Mouse (Mus musculus) spleen, adult 2 months (tissue): ENCODE data around the gene Ercc8. TPM values are rescaled to one million over a fixed set of nuclear protein-coding genes. Genes with fewer than 3 reads are reported as not detected.

Experiments used
- DNase-seq, 2 experiments: peaks; one replicate each; pipeline versions ENCODE4 v3.0.0 to v3.0.0-alpha.2; 2012 to 2021; ENCODE audit warnings: low spot score in 2 of 2, low read depth in 1 of 2
- H3K27ac ChIP-seq: fragments of 200-500 bp; 2 replicates; pipeline ENCODE4 v1.5.1; 2012; ENCODE audit warnings: low read length, inconsistent platforms; ENCODE audit not compliant: insufficient read depth
- H3K27me3 ChIP-seq: fragments of 200-500 bp; 2 replicates; pipeline ENCODE4 v1.6.1; 2012; ENCODE audit warnings: mild to moderate bottlenecking, moderate library complexity, low read length, inconsistent platforms; ENCODE audit not compliant: control insufficient read depth, insufficient read depth
- H3K36me3 ChIP-seq: fragments of 200-500 bp; 2 replicates; pipeline ENCODE4 v1.6.1; 2012; ENCODE audit warnings: mild to moderate bottlenecking, low read length, inconsistent platforms; ENCODE audit not compliant: control insufficient read depth, insufficient read depth
- H3K4me1 ChIP-seq: fragments of 200-500 bp; 2 replicates; pipeline ENCODE4 v1.6.1; 2011; ENCODE audit warnings: inconsistent platforms; ENCODE audit not compliant: control insufficient read depth, insufficient read depth, insufficient read length
- H3K4me3 ChIP-seq: fragments of 200-500 bp; 2 replicates; pipeline ENCODE4 v1.5.1; 2011; ENCODE audit warnings: mild to moderate bottlenecking, inconsistent platforms; ENCODE audit not compliant: insufficient read depth, insufficient read length; ENCODE audit errors: extremely low read depth
- CTCF ChIP-seq: fragments of 200-500 bp; IDR thresholded peaks from 2 replicates; pipeline ENCODE4 v1.5.1; 2011; ENCODE audit warnings: mild to moderate bottlenecking, inconsistent platforms; ENCODE audit not compliant: insufficient read depth, insufficient read length, insufficient replicate concordance; ENCODE audit errors: extremely low read depth
- POLR2A ChIP-seq: fragments of 200-500 bp; IDR thresholded peaks from 2 replicates; pipeline ENCODE4 v1.6.1; 2011; ENCODE audit warnings: low read depth, low read length, inconsistent platforms
- WGBS: fragments of 180-500 bp; shearing (Covaris S2); methylation state at CpG from one replicate; pipeline ENCODE4 v1.1.7; 2018; 5-methylcytosine and 5-hydroxymethylcytosine counted together
- polyA plus RNA-seq: library from polyadenylated mRNA; depleted of rRNA; stranded (reverse); fragments of >200 nt; gene quantifications from 2 replicates; pipeline ENCODE4 v1.2.3, GENCODE M21; 2012

The Ercc8 gene
- polyA plus RNA-seq, 1 experiment, result 5.7 TPM

GRCm38 (mm10) chr13:108214081-108214484 lies 55.6 kb downstream of the Ercc8 start, which contains the start of gene Elovl7:
Gene Elovl7, plus strand, starts transcription at chr13:108214404.
- Histone ChIP-seq H3K27ac (no peak within 1 kb of the TSS), H3K4me1 (peaks cover 7% of the 10 kb centered on the region), H3K27me3 (peaks cover 11% of the 10 kb centered on the region), H3K4me3 (peak within 1 kb of the TSS; percentile 71), H3K36me3 (no peaks in the 10 kb centered on the region)
- under 1% methylated on average over 39 of the region's 40 CpGs for WGBS
- TF ChIP-seq CTCF, result 0 out of 2 replicates have a peak, but pooled peaks have one; percentile 5
- TF ChIP-seq POLR2A, result no peak
- DNase-seq, result peak; percentile 50 to 69

- WGBS, result under 1% methylated on average over 49 of the region's 50 CpGs
- H3K36me3 ChIP-seq, result no peaks in the 10 kb centered on the region
- TF ChIP-seq POLR2A (no peak), CTCF (no peak)
- no peak overlapping the region for H3K27ac ChIP-seq
- peaks cover 11% of the 10 kb centered on the region for H3K27me3 ChIP-seq
- H3K4me3 ChIP-seq, result peak overlapping the region; percentile 71
- DNase-seq, result no peak
- peaks cover 7% of the 10 kb centered on the region for H3K4me1 ChIP-seq
Observed at GRCm38 (mm10) chr13:108214485-108215107, 56.1 kb downstream of the Ercc8 start.

GRCm38 (mm10) chr13:108215231-108215780 lies 56.8 kb downstream of the Ercc8 start:
- Histone ChIP-seq H3K27ac (no peak overlapping the region), H3K27me3 (peaks cover 11% of the 10 kb centered on the region), H3K4me1 (peaks cover 7% of the 10 kb centered on the region), H3K4me3 (peak overlapping the region; percentile 71), H3K36me3 (no peaks in the 10 kb centered on the region)
- TF ChIP-seq POLR2A, result no peak
- TF ChIP-seq CTCF, result no peak
- no peak for DNase-seq
- WGBS, result 3% methylated on average over 12 of the region's 12 CpGs

- Histone ChIP-seq H3K4me1 (peaks cover 3% of the 10 kb centered on the region; the same call in 1 of the 2 replicates), H3K27ac (no peak overlapping the region), H3K4me3 (no peak overlapping the region), H3K27me3 (peaks cover 3% of the 10 kb centered on the region; the same call in 1 of the 2 replicates), H3K36me3 (no peaks in the 10 kb centered on the region)
- 85% methylated on average over 7 of the region's 7 CpGs for WGBS
- no peak for DNase-seq
- TF ChIP-seq POLR2A, result no peak
- no peak for TF ChIP-seq CTCF
Observed at GRCm38 (mm10) chr13:108219773-108220172, 61.2 kb downstream of the Ercc8 start.

- 78% methylated on average over 3 of the region's 3 CpGs for WGBS
- Histone ChIP-seq H3K27me3 (no peaks in the 10 kb centered on the region), H3K27ac (no peak overlapping the region), H3K36me3 (no peaks in the 10 kb centered on the region), H3K4me1 (no peaks in the 10 kb centered on the region), H3K4me3 (no peak overlapping the region)
- no peak for DNase-seq
- TF ChIP-seq POLR2A (no peak), CTCF (no peak)
Observed at GRCm38 (mm10) chr13:108229191-108229590, 70.7 kb downstream of the Ercc8 start.

- Histone ChIP-seq H3K4me3 (no peak overlapping the region), H3K27me3 (no peaks in the 10 kb centered on the region), H3K36me3 (no peaks in the 10 kb centered on the region), H3K27ac (no peak overlapping the region), H3K4me1 (no peaks in the 10 kb centered on the region)
- TF ChIP-seq POLR2A, result no peak
- no peak for TF ChIP-seq CTCF
- 89% methylated on average over 6 of the region's 6 CpGs for WGBS
- DNase-seq, result no peak
Observed at GRCm38 (mm10) chr13:108229634-108230330, 71.3 kb downstream of the Ercc8 start.

- no peaks in the 10 kb centered on the region for H3K4me1 ChIP-seq
- WGBS, result 37% methylated on average over 4 of the region's 4 CpGs
Observed at GRCm38 (mm10) chr13:108240012-108240411, 81.5 kb downstream of the Ercc8 start.

More at GRCm38 (mm10) chr13:108240012-108240411, 81.5 kb downstream of the Ercc8 start:
- Histone ChIP-seq H3K4me3 (no peak overlapping the region), H3K27ac (no peak overlapping the region), H3K36me3 (no peaks in the 10 kb centered on the region), H3K27me3 (no peaks in the 10 kb centered on the region)
- TF ChIP-seq POLR2A, result no peak
- no peak for TF ChIP-seq CTCF
- no peak for DNase-seq
